Mouse (Mus musculus): ENCODE measurements around the gene Stox2. TPM values are rescaled to one million over a fixed set of nuclear protein-coding genes. Genes with fewer than 3 reads are reported as not detected.
A peak's percentile ranks its signal among the peaks of the same experiment; 100 is the strongest.

The Stox2 gene
- total RNA-seq, 2 experiments from 2014 or later, result 10.0 to 15.0 TPM

- peak; percentile 23 for DNase-seq
Observed at GRCm38 (mm10) chr8:47242207-47243004, 203.8 kb downstream of the Stox2 start.

- no peak for DNase-seq
Observed at GRCm38 (mm10) chr8:47241421-47242078, 204.6 kb downstream of the Stox2 start.

DNA sequence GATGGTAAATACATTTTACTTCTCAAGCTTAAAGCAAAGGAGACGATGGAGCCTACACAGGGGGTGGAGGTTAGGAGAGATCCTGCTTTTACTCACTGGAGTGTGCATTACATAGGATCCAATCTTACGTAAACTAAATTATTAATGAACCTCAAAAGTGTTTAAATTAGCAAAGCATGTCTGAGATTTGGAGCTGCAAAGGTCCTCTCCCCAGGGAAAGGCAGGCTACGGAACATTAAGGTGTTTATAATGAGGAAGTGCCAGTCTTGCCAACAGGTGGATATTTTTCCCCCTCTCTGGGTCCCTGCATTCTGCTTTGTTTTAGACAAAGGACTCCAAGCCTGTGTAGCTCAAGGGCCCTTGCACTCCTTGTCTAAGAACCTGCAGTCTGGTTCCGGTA lies 205.3 kb downstream of the Stox2 start:
- no peak for DNase-seq

DNA sequence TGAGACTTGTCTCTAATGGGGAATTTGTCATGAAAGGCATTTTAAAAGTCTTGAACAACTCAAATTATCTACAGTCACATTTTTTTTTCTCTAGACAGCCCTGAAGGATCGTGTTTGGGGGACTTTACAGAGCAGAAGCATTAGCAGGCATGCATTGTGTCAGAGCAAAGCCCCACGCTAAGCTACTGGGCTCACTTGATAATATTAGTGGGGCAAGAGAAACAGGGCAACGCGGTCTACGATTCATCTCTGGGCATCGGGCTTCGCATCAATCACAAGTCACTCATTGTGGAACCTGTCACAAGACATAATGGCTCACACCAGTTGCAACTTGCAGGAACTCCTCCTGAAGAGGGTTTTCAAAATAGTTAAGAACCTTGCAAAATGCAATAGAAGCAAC lies 205.9 kb downstream of the Stox2 start:
- no peak for DNase-seq

GRCm38 (mm10) chr8:47232081-47232480 lies 214.1 kb downstream of the Stox2 start:
- no peak for DNase-seq

GRCm38 (mm10) chr8:47230057-47230456 lies 216.1 kb downstream of the Stox2 start:
- no peak for DNase-seq

DNA sequence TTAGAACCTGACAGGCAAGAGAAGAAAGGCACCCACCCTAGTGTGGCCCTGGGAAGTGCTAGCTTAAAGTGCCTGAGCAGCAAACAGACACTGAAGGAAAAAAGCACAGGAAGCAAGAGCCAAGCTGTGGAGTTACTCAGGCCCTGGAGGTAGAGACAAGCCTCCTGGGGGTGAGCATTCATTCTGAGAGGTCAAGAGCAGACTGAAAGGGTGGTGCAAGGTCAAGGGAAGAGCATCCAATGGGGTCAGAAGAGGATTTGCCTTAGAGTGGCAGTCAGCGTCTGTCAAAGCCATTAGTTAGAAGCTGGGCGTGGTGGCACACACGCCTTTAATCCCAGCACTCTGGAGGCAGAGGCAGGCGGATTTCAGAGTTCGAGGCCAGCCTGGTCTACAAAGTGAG lies 224.3 kb downstream of the Stox2 start:
- no peak for DNase-seq

- DNase-seq, result no peak
Observed at GRCm38 (mm10) chr8:47221191-47221590, 225.0 kb downstream of the Stox2 start.

GRCm38 (mm10) chr8:47220390-47220789 lies 225.8 kb downstream of the Stox2 start:
- DNase-seq, result no peak

GRCm38 (mm10) chr8:47218536-47218935 lies 227.6 kb downstream of the Stox2 start:
- no peak for DNase-seq

GRCm38 (mm10) chr8:47218021-47218420 lies 228.1 kb downstream of the Stox2 start:
- DNase-seq, result no peak

GRCm38 (mm10) chr8:47212124-47212523 lies 234.0 kb downstream of the Stox2 start:
- no peak for DNase-seq

GRCm38 (mm10) chr8:47211226-47211625 lies 234.9 kb downstream of the Stox2 start:
- no peak for DNase-seq

- DNase-seq, result no peak
Observed at GRCm38 (mm10) chr8:47208246-47208645, 237.9 kb downstream of the Stox2 start.

DNA sequence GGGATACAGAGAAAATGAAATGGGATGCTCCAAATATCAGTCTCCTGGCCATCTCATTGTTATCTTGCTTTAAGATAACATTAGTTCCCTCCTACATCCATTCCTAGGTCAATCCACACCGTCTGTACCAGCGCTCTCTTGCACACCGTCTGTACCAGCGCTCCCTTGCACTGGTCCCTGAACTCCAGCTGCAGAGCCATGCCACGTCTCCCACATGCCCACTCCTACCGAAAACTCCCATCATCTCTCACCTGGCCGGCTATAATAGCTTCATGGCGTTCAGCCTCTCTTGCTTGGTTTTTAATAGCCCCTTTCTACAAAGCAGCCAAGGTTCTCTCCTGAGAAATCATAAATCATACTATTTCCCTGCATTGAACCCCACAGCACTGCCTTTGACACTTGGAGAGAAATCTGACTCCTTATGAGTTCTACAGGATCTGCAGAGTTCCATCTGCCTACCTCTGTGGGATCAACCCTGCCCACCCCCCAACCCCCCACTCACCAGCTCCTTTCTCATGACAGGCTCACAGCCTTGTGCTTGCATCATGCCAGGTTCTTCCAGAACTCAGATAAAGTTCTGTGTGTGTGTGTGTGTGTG lies 239.4 kb downstream of the Stox2 start:
- DNase-seq, result no peak

DNA sequence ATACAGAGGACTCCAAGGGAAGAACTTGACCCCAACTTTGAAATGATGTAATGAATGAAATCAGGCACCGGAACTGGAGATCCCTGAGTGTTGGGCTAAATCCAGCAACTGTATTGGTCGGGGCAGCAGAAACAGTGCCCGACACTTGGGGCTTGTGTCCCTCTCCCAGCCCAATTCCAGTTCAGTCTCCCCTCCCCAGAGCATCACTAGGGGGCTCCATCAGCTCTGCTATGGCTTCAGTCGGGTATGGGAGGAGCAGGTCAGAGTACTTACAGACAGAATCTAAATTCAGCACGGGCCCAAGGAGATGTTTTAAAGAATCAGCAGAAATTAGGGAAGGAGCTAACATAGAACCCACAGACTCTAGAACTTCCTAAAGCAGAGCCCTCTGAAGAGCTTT lies 240.7 kb downstream of the Stox2 start:
- DNase-seq, result no peak

- DNase-seq, result no peak
Observed at GRCm38 (mm10) chr8:47196391-47196790, 249.8 kb downstream of the Stox2 start.

- peak; percentile 12 for DNase-seq
Observed at GRCm38 (mm10) chr8:47193321-47193996, 252.7 kb downstream of the Stox2 start.

- peak; percentile 51 for DNase-seq
Observed at GRCm38 (mm10) chr8:47191444-47192365, 254.5 kb downstream of the Stox2 start.

GRCm38 (mm10) chr8:47185396-47185795 lies 260.8 kb downstream of the Stox2 start:
- DNase-seq, result no peak

GRCm38 (mm10) chr8:47182771-47183558 lies 263.2 kb downstream of the Stox2 start:
- DNase-seq, result no peak

Data from gastrocnemius, postnatal 10 days (tissue).